Mouse (Mus musculus): ENCODE measurements around the gene Tmem199. TPM values are rescaled to one million over a fixed set of nuclear protein-coding genes. Genes with fewer than 3 reads are reported as not detected.
A peak's percentile ranks its signal among the peaks of the same experiment; 100 is the strongest.

The Tmem199 gene
- polyA plus RNA-seq (2012; ENCODE audit: insufficient read depth, insufficient read length, missing spikeins): 21.4 and 27.2 TPM in 2 replicates

DNA sequence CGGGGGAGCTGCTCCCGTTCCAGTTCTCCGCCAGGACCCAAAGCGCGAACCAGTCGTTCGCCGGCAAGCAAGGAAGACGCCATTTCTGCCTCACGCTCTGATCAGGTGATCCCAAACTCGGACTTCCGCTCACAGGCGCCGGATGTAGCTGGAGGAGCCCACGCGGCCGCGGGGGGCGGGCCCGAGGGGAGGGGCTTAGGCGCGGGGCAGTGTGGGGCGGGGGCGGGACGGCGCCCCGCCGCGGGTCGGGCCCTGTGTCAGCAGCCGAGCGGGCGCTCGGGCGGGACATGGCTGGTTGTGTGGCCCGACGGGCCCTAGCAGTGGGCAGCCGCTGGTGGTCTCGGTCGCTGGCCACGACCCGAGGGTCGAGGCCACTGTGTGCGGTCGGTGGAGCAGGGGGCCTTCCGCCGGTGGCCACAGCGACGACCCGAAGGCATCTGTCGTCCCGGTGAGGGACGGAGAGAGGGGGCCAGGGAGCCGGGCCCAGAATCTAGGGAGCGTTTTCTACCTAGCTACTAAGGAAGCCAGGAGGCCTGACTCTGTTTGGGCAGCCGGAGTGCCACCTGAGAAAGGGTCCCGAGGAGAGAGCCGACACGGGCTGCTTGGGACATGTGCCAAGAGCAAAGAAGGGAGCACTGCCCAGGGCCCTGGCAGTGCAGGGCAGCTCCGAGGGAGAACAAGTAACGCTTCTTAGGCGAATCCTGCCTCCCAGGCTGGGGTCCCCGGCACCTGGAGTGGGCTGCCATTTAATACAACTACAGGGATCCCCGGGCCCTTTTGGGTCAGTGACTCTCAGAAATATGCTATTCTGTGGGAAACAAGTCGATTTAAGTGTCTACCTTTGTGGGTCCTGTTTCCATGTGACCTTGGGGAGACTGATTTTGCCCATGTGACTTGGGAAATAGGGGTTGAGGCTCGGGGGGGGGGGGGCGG lies at the start of gene Tmem199, which contains the start of gene Poldip2:
TSS of gene Tmem199 (minus strand) at position 148 of the 933 bp plus-strand sequence.
TSS of gene Poldip2 (plus strand) at position 169 of the 933 bp plus-strand sequence.
- H3K4me3 ChIP-seq (ENCODE audit: insufficient read depth, low read depth, low read length): peak within 1 kb of the TSS; percentile 99
- H3K27ac ChIP-seq (replicated peaks; ENCODE audit: low read depth, low read length): peak within 1 kb of the TSS; percentile 86
- no peaks in the 10 kb centered on the region for H3K4me1 ChIP-seq (ENCODE audit: control insufficient read depth, insufficient read depth, insufficient read length, low read length)

DNA sequence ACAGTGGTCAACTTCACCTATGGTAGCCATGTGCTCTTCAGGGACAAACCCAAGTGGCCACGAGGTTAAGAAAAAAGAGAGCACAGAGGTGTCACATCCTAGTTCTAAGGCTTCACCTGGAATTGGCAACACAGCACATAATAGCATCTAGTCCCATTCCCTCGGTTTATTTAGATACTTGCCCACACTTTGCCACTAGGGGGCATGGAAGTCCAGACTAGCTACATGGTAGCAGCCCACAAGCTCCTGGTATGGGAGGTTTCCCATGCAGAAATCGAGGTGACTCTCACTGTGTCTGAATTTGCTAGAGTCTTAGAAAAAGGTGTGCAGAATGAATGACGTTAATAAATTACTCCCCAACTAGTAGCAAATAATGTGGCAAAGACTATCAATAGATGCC lies 48.5 kb upstream of the Tmem199 start:
- Histone ChIP-seq H3K27ac (replicated peaks; ENCODE audit: low read depth, low read length) (no peak overlapping the region), H3K4me1 (ENCODE audit: control insufficient read depth, insufficient read depth, insufficient read length, low read length) (no peaks in the 10 kb centered on the region), H3K4me3 (ENCODE audit: insufficient read depth, low read depth, low read length) (no peak overlapping the region)

DNA sequence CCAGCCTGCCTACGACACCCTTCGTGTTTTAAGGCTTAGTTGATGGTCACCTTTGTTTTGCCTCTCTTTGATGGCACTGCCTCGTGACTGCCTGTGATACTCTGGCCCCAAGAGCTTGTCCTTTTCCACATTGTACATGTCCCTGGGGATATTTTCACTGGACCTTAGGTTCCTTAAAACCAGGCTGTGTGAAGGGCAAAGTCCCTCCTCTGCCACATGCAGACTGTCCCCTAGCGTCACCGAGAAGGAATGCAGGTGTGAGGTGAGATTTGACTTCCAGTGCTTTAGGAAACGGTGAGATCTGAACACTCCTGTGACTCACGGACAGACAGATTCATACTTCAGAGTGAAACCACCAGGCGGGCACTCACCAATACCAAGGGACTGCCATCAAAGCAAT lies 45.3 kb upstream of the Tmem199 start:
- Histone ChIP-seq H3K4me3 (ENCODE audit: insufficient read depth, low read depth, low read length) (no peak overlapping the region), H3K27ac (replicated peaks; ENCODE audit: low read depth, low read length) (no peak overlapping the region), H3K4me1 (ENCODE audit: control insufficient read depth, insufficient read depth, insufficient read length, low read length) (no peaks in the 10 kb centered on the region)

DNA sequence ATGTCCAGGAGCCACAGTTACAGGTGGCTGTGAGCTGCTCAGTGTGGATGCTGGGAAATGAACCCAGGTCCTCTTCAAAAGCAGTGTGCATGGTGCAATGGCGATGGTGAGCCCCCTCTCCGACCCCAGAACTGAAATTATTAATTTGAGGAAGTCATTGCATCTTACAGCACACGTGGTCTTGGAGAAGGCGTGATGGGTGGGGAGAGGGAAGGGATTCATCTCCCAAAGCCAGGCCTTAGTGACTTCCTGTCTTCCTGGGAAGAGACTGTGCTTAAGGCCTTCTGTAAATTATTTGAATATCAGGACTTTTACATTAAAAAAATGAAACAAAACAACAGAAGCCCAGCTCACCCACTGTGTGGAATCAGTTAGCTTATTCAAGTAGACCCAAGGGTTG lies 44.1 kb upstream of the Tmem199 start:
- Histone ChIP-seq H3K4me3 (ENCODE audit: insufficient read depth, low read depth, low read length) (no peak overlapping the region), H3K27ac (replicated peaks; ENCODE audit: low read depth, low read length) (no peak overlapping the region), H3K4me1 (ENCODE audit: control insufficient read depth, insufficient read depth, insufficient read length, low read length) (no peaks in the 10 kb centered on the region)

DNA sequence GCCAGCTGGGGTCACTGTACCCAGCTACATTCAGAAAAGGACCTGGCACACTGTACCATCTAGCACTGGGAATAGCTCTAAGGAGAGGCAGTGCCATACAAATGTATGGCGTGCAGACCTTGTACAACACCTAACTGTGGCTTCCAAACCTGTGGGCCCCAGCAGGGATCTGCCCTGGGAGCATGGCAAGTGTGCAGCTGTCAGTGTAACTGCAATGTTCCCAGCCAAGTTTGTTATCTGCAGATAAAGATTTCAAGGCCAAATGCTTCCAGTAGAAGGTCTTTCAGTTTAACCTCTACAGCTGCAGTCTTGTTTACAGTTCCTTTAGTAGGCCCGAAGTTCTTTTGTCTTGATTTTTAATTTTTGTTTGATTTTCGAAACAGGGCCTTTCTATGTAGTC lies 43.7 kb upstream of the Tmem199 start:
- no peak overlapping the region for H3K27ac ChIP-seq (replicated peaks; ENCODE audit: low read depth, low read length)
- H3K4me3 ChIP-seq (ENCODE audit: insufficient read depth, low read depth, low read length): no peak overlapping the region
- no peaks in the 10 kb centered on the region for H3K4me1 ChIP-seq (ENCODE audit: control insufficient read depth, insufficient read depth, insufficient read length, low read length)

DNA sequence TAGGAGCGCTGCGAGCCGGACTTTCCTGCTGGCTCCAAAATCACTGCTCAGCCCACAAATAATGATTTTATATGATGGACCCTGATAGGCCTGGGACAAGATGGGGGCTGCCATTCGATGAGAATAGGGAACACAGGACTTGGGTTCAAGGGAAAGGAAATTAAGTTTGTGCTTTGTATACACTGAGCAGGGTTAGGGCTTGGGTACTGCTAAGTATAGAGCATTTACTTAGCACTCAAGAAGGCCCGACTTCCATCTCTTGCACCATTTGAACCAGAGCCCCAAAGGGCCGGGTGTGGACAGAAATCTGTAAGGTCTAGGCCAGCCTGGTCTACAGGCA lies 39.1 kb upstream of the Tmem199 start:
- H3K4me3 ChIP-seq (ENCODE audit: insufficient read depth, low read depth, low read length): peak overlapping the region; percentile 52
- no peak overlapping the region for H3K27ac ChIP-seq (replicated peaks; ENCODE audit: low read depth, low read length)
- H3K4me1 ChIP-seq (ENCODE audit: control insufficient read depth, insufficient read depth, insufficient read length, low read length): no peaks in the 10 kb centered on the region; the same call in 1 of the 2 replicates

DNA sequence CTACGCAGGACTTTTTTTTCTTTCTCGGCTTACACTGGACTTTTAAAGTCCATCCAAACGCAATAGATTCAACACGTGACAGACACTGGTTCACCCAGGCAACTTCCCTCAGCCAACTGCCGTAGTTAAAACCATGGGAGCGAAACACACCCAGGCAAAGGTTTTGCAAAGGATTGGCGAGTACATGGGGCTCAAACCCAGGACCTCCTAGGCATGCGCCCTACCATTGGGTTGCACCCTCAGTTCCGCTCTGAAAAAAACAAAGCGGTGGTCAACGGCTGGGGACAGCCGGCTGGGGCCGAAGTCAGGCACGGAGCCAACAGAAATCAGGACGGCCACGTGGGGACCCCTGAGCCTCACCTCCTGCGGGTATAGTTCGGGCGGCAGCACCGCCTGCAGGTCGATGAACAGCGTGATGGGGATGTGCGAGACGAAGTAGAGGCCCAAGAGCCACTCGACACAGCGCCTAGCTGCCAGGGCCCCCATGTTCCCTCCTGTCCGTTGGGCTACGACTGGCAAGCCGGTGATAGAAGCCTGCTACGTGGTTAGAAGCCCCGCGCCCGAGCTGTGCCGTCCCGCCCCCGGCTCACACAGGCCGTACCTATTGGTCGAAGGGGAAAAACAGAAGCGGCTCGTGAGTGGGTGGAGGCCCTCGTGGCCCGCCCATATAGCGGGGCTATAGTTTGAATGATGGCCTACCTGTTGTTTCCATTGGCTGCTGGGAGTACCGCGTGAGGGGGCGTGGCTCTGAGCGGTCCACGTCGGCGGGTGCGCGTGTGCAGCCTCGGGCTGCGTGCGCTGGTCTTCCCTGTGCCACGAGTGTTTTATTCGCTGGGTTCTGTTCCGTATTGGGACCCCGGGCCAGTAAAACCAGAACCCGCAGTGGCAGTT lies 38.4 kb upstream of the Tmem199 start, which contains the start of gene Tmem97:
TSS of gene Tmem97 (minus strand) at position 610 of the 891 bp plus-strand sequence.
- Histone ChIP-seq H3K4me1 (ENCODE audit: control insufficient read depth, insufficient read depth, insufficient read length, low read length) (no peaks in the 10 kb centered on the region; the same call in 1 of the 2 replicates), H3K4me3 (ENCODE audit: insufficient read depth, low read depth, low read length) (peak within 1 kb of the TSS; percentile 69), H3K27ac (replicated peaks; ENCODE audit: low read depth, low read length) (no peak within 1 kb of the TSS)

DNA sequence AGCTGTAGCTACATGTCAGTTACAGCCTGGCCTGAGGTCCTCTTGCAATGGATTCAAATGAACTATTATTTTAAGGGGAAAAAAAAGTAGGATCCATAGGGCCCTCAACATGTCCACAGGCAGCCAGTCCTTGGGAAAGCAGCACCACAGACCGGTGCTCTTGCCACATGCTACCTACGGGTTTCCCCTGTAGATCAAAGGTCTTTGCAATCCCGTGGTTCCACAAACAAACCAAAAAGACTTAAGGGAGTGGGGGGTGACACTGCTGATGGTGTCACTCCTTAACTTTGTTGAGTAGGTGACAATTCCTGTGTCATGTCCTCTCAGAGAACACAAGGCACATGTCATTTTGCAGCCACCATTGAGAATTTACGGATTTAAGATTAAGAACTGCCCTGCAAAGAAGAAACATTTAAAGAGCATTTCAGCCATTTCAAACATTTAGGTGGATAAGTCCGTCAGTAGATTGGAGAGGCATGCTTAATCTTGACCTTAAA lies 37.6 kb upstream of the Tmem199 start:
- Histone ChIP-seq H3K27ac (replicated peaks; ENCODE audit: low read depth, low read length) (no peak overlapping the region), H3K4me3 (ENCODE audit: insufficient read depth, low read depth, low read length) (peak overlapping the region; percentile 69), H3K4me1 (ENCODE audit: control insufficient read depth, insufficient read depth, insufficient read length, low read length) (no peaks in the 10 kb centered on the region; the same call in 1 of the 2 replicates)

DNA sequence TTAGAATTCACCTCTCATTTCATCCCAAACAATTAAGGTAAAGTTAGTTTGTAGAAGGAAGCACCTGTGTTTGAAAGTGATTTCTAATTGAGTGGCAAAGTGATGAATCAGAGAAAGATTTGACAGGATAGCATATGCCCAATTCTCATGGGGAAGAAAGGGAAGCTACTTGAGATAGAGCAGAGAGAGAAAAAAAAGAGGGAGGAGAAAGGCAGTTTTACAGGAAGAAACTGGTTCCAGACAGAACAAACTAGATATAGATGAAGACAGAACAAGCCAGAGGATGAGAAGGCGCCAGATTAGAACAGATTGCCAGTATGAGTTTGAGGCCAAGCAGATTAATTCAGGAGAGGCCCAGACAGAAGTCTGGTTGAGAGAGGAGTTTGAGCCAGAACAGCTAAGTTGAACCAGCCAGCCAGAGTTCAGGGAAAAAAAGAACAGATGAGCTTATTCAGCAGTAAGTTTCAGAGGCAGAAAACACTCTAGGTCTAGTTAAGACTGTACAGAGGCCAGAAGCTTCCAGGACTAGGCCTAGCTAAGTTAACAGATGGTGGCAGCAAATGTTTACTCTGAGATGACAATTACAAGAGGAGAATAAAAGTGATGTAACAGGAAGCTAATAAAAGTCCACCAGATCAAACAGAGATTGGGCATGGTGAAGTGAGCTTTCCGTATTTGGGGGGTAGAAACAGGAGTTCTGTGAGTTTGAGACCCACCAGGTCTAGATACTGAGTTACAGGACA lies 35.9 kb upstream of the Tmem199 start:
- H3K4me3 ChIP-seq (ENCODE audit: insufficient read depth, low read depth, low read length): no peak overlapping the region
- no peak overlapping the region for H3K27ac ChIP-seq (replicated peaks; ENCODE audit: low read depth, low read length)
- no peaks in the 10 kb centered on the region; the same call in 1 of the 2 replicates for H3K4me1 ChIP-seq (ENCODE audit: control insufficient read depth, insufficient read depth, insufficient read length, low read length)

DNA sequence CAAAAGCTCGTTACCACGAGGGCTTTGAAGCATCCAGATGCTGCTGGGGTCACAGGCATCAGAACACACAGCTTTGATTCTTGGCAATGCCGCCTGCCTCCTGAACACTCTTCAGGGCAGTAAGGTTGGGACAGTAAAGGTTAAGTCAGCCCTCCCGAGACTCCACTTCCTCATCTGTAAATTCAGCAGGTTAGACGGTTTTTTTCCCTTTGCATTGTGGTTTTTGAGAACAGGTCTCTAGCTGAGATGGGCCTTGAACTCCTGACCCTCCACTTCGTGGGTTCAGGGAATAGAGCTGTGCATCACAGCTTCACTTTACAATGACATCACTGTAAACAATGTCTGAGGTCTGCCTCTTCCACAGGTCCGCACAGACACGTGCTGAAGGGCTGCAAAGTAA lies 33.2 kb upstream of the Tmem199 start:
- Histone ChIP-seq H3K4me1 (ENCODE audit: control insufficient read depth, insufficient read depth, insufficient read length, low read length) (no peaks in the 10 kb centered on the region; the same call in 1 of the 2 replicates), H3K27ac (replicated peaks; ENCODE audit: low read depth, low read length) (no peak overlapping the region), H3K4me3 (ENCODE audit: insufficient read depth, low read depth, low read length) (no peak overlapping the region)

DNA sequence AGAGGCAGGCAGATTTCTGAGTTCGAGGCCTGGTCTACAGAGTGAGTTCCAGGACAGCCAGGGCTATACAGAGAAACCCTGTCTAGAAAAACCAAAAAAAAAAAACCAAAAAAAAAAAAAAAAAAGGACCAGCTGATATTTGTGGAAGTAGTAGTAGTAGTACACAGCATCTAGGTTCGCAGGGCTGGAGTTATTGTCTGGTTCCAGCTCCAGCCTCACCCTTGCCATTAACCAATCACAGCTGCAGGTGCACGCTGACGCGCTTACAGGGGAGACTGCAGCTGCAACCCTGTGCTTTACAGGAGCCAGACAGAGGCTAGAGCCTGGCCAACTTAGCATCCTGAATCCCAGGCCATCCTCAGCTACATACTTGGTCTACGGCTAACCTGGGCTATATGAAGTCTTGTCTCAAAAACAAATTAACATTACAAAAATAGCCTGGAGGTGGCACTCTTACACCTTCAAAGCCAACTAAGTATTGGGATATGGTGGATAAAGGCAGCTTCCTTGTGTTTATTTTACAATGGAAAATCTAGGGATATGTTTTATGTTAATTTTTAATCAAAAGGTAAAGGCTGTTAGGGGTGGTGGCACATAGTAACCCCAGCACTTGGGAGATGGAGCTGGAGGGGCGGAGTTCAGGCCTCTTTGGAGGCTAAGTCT lies 32.6 kb upstream of the Tmem199 start:
- Histone ChIP-seq H3K4me3 (ENCODE audit: insufficient read depth, low read depth, low read length) (no peak overlapping the region), H3K4me1 (ENCODE audit: control insufficient read depth, insufficient read depth, insufficient read length, low read length) (no peaks in the 10 kb centered on the region; the same call in 1 of the 2 replicates), H3K27ac (replicated peaks; ENCODE audit: low read depth, low read length) (no peak overlapping the region)

DNA sequence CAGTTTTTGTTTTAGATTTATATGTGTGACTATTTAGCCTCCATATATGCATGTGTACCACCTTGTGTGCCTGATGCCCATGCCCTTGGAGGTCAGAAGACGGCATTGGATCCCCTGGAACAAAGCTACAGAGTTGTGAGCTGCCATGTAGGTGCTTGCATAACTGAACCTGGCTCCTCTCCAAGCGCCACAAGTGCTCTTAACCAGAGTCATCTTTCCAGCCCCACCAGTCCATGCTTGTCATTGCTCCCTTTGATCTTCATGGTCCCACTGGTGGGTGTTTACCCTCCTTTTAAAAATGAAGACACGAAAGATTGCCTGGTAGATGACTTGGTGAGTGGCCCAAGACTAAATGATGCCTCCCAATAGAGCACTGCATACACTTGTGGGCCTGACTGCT lies 28.4 kb upstream of the Tmem199 start:
- Histone ChIP-seq H3K27ac (replicated peaks; ENCODE audit: low read depth, low read length) (no peak overlapping the region), H3K4me1 (ENCODE audit: control insufficient read depth, insufficient read depth, insufficient read length, low read length) (peaks cover 3% of the 10 kb centered on the region; the same call in 1 of the 2 replicates), H3K4me3 (ENCODE audit: insufficient read depth, low read depth, low read length) (no peak overlapping the region)

DNA sequence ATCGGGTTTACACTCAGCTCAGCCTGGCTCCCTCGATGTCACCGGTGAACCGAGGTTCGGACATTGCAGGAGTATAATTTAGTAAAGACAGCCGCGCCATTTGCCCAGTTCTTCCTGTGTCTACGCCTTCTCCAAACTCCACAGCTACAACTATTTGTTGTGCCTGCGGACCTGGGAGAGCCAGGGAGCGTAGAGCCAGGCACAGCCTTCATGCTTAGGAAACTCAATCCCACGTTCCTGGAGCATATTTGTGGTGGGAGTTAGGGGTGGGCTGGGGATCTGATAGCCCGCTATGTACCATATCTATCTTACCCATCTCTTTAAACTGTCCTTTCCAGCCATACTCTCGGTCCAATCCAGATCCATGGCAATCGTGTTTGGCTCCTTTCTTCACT lies 24.7 kb upstream of the Tmem199 start:
- Histone ChIP-seq H3K4me1 (ENCODE audit: control insufficient read depth, insufficient read depth, insufficient read length, low read length) (peaks cover 9% of the 10 kb centered on the region; the same call in 1 of the 2 replicates), H3K27ac (replicated peaks; ENCODE audit: low read depth, low read length) (peak overlapping the region; percentile 72), H3K4me3 (ENCODE audit: insufficient read depth, low read depth, low read length) (peak overlapping the region; percentile 81)

All from brown adipose tissue, adult 24 weeks (tissue).